Mouse (Mus musculus) hindbrain, embryonic 16.5 days (tissue): ENCODE measurements around the gene Bsg. TPM values are rescaled to one million over a fixed set of nuclear protein-coding genes. Genes with fewer than 3 reads are reported as not detected.
"Not testable (repeated sequence)": the region's sequence is repeated elsewhere in the genome, so short reads cannot be mapped to it uniquely, and the experiment has no call there.

Experiments
- ATAC-seq: fragments of 200-750 bp; cut with Nextera tagmentation; 2 replicates; pipeline ENCODE4 v1.8.0; 2017; ENCODE audit warnings: moderate TSS enrichment, moderate library complexity
- H3K27ac ChIP-seq: fragments of 300-500 bp; sonication (generic); 2 replicates; pipeline ENCODE4 v1.5.1; 2014; ENCODE audit warnings: low read depth, mild to moderate bottlenecking, control low read depth, low read length, moderate library complexity
- H3K27me3 ChIP-seq: fragments of 300-500 bp; sonication (generic); replicated peaks from 2 replicates; pipeline ENCODE4 v1.6.1; 2014; ENCODE audit warnings: low read length; ENCODE audit not compliant: control insufficient read depth, insufficient read depth
- H3K36me3 ChIP-seq: fragments of 300-500 bp; sonication (generic); 2 replicates; pipeline ENCODE4 v1.6.1; 2014; ENCODE audit warnings: mild to moderate bottlenecking, low read length, moderate library complexity, mixed read lengths; ENCODE audit not compliant: control insufficient read depth, insufficient read depth
- H3K4me1 ChIP-seq: fragments of 300-500 bp; sonication (generic); 2 replicates; pipeline ENCODE4 v1.6.1; 2014; ENCODE audit warnings: low read depth, low read length; ENCODE audit not compliant: control insufficient read depth, insufficient read depth
- H3K4me2 ChIP-seq: fragments of 300-500 bp; sonication (generic); 2 replicates; pipeline ENCODE4 v1.6.1; 2014; ENCODE audit warnings: mild to moderate bottlenecking, low read length, control low read depth, moderate library complexity
- H3K4me3 ChIP-seq: fragments of 300-500 bp; sonication (generic); 2 replicates; pipeline ENCODE4 v1.5.1; 2014; ENCODE audit warnings: mild to moderate bottlenecking, low read length, control low read depth, moderate library complexity
- H3K9ac ChIP-seq: fragments of 300-500 bp; sonication (generic); 2 replicates; pipeline ENCODE4 v1.6.1; 2014; ENCODE audit warnings: low read depth, mild to moderate bottlenecking, control low read depth, low read length, moderate library complexity
- H3K9me3 ChIP-seq: fragments of 300-500 bp; sonication (generic); 2 replicates; pipeline ENCODE4 v1.6.1; 2014; ENCODE audit warnings: mild to moderate bottlenecking, low read length, moderate library complexity; ENCODE audit not compliant: control insufficient read depth
- WGBS: fragments of 180-500 bp; shearing (Covaris S2); extraction: QIAGEN DNeasy Blood & Tissue Kit; methylation state at CpG from one replicate; pipeline ENCODE4 v1.1.7; 2014; 5-methylcytosine and 5-hydroxymethylcytosine counted together
- polyA plus RNA-seq: library from polyadenylated mRNA; unstranded; fragments of >200 nt; fragmentation: Nextera tagmentation; extraction: Ambion mirVana; gene quantifications from 2 replicates; pipeline ENCODE4 v1.2.1, GENCODE M21; 2015

Bsg gene
- polyA plus RNA-seq, 1 experiment from 2014 or later = 1,193 TPM

GRCm38 (mm10) chr10:79748496-79748895 lies 44.2 kb downstream of the Bsg start:
- no peaks in the 10 kb centered on the region for H3K27me3 ChIP-seq
- peaks cover 9% of the 10 kb centered on the region for H3K4me1 ChIP-seq
- no peak overlapping the region for H3K27ac ChIP-seq
- no peak for ATAC-seq
- H3K4me2 ChIP-seq = no peak overlapping the region
- no peak overlapping the region for H3K9ac ChIP-seq
- H3K36me3 ChIP-seq = peaks cover 1% of the 10 kb centered on the region; the same call in 1 of the 2 replicates
- WGBS = 78% methylated on average over 6 of the region's 6 CpGs
- no peak overlapping the region for H3K4me3 ChIP-seq
- H3K9me3 ChIP-seq = no peaks in the 10 kb centered on the region

GRCm38 (mm10) chr10:79754856-79755516 lies 50.7 kb downstream of the Bsg start, which contains the start of gene Fgf22:
Gene Fgf22 (plus strand): TSS chr10:79755076.
- peak; percentile 84 for ATAC-seq
- WGBS = 1% methylated on average over 29 of the region's 36 CpGs
- H3K4me1 ChIP-seq = peaks cover 10% of the 10 kb centered on the region
- H3K4me2 ChIP-seq = peak within 1 kb of the TSS; percentile 88
- H3K27ac ChIP-seq = no peak within 1 kb of the TSS
- H3K36me3 ChIP-seq = peaks cover 30% of the 10 kb centered on the region
- no peaks in the 10 kb centered on the region for H3K9me3 ChIP-seq
- H3K4me3 ChIP-seq = peak within 1 kb of the TSS; percentile 52
- no peaks in the 10 kb centered on the region for H3K27me3 ChIP-seq
- peak within 1 kb of the TSS; percentile 65 for H3K9ac ChIP-seq

DNA sequence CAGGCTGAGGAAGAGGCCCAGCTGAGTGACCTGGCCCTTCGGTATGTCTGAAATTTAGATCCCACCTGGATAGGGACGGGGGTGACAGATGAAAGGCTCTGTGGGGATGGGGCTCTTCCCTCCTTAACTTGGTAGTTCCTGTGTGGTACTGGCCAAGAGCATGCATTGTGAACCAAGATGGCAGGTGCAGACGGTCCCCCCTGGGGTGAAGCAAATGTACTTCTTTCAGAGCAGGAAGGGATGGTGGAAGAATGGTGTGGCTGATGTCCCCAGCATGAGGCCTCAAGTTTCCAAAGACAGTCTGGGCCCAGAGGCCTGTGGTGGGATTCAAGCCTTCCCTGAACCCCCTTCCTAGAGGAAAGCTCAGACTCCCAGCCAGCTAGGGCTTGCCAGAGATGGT lies 51.6 kb downstream of the Bsg start:
- Histone ChIP-seq H3K36me3 (peaks cover 34% of the 10 kb centered on the region), H3K9me3 (no peaks in the 10 kb centered on the region), H3K27me3 (no peaks in the 10 kb centered on the region), H3K4me3 (no peak overlapping the region), H3K9ac (no peak overlapping the region), H3K27ac (no peak overlapping the region), H3K4me1 (peaks cover 10% of the 10 kb centered on the region), H3K4me2 (no peak overlapping the region)
- ATAC-seq = no peak
- 84% methylated on average over 3 of the region's 3 CpGs for WGBS

- peaks cover 42% of the 10 kb centered on the region for H3K36me3 ChIP-seq
- WGBS = 89% methylated on average over 23 of the region's 24 CpGs
- H3K4me3 ChIP-seq = no peak overlapping the region
- no peak; the same call in 1 of the 2 replicates for ATAC-seq
- no peaks in the 10 kb centered on the region for H3K27me3 ChIP-seq
- H3K9ac ChIP-seq = no peak overlapping the region
- no peak overlapping the region for H3K27ac ChIP-seq
- H3K4me1 ChIP-seq = peaks cover 10% of the 10 kb centered on the region
- no peaks in the 10 kb centered on the region for H3K9me3 ChIP-seq
- no peak overlapping the region for H3K4me2 ChIP-seq
Observed at GRCm38 (mm10) chr10:79756660-79757059, 52.4 kb downstream of the Bsg start.

DNA sequence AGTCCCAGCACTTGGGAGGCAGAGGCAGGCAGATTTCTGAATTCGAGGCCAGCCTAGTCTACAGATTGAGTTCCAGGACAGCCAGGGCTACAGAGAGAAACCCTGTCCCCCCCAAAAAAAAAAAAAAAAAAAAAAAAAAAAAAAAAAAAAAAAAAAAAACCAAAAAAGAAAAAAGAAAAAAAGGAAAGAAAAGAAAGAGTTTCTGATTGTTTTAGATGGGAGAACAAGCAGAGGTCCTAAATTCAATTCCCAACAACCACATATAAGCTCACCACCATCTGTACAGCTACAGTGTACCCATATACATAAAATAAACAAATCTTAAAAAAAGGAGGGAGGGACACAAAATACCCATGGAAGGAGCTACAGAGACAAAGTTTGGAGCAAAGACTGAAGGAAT lies 55.4 kb downstream of the Bsg start:
- 96% methylated on average over 1 of the region's 1 CpGs for WGBS
- H3K27me3 ChIP-seq, H3K9ac ChIP-seq, ATAC-seq, H3K4me3 ChIP-seq, H3K9me3 ChIP-seq, H3K27ac ChIP-seq, H3K4me2 ChIP-seq: not testable (repeated sequence)
- H3K36me3 ChIP-seq = peaks cover 50% of the 10 kb centered on the region
- peaks cover 18% of the 10 kb centered on the region for H3K4me1 ChIP-seq

GRCm38 (mm10) chr10:79760603-79761143 lies 56.4 kb downstream of the Bsg start:
- no peaks in the 10 kb centered on the region for H3K9me3 ChIP-seq
- H3K27ac ChIP-seq = no peak overlapping the region
- WGBS = 92% methylated on average over 11 of the region's 11 CpGs
- no peak overlapping the region for H3K9ac ChIP-seq
- ATAC-seq = no peak
- no peaks in the 10 kb centered on the region for H3K27me3 ChIP-seq
- peaks cover 18% of the 10 kb centered on the region for H3K4me1 ChIP-seq
- H3K4me3 ChIP-seq = no peak overlapping the region
- no peak overlapping the region for H3K4me2 ChIP-seq
- peaks cover 50% of the 10 kb centered on the region for H3K36me3 ChIP-seq

Other genes with a start within 250 kb of the Bsg start
- gene Vmn2r83, start 235.8 kb upstream of the Bsg start, polyA plus RNA-seq = 0.04 and 0.06 TPM in 2 replicates
- 20.7 and 22.2 TPM in 2 replicates for gene Plpp2, start 170.7 kb upstream of the Bsg start, polyA plus RNA-seq
- 56.5 and 67.4 TPM in 2 replicates for gene Mier2, start 149.3 kb upstream of the Bsg start, polyA plus RNA-seq
- gene Theg, start 117.2 kb upstream of the Bsg start, polyA plus RNA-seq = not detected in 2 replicates
- gene C2cd4c, start 90.5 kb upstream of the Bsg start, polyA plus RNA-seq = 0.62 and 0.70 TPM in 2 replicates
- 13.7 and 27.7 TPM in 2 replicates for gene Shc2, start 66.6 kb upstream of the Bsg start, polyA plus RNA-seq
- 0.37 and 0.89 TPM in 2 replicates for gene Odf3l2, start 58.8 kb upstream of the Bsg start, polyA plus RNA-seq
- gene Madcam1, start 39.9 kb upstream of the Bsg start, polyA plus RNA-seq = 0.99 and 1.5 TPM in 2 replicates
- 107 and 124 TPM in 2 replicates for gene Tpgs1, start 35.1 kb upstream of the Bsg start, polyA plus RNA-seq
- 73.5 and 84.7 TPM in 2 replicates for gene Cdc34, start 22.3 kb upstream of the Bsg start, polyA plus RNA-seq
- 1.7 TPM in 2 replicates for gene Gzmm, start 15.5 kb upstream of the Bsg start, polyA plus RNA-seq
- 1.2 and 1.4 TPM in 2 replicates for gene Hcn2, start 12.1 kb downstream of the Bsg start, polyA plus RNA-seq
- gene Polrmt, start 42.1 kb downstream of the Bsg start, polyA plus RNA-seq = 37.1 and 50.6 TPM in 2 replicates
- gene Fgf22, start 50.6 kb downstream of the Bsg start, polyA plus RNA-seq = 1.9 and 3.1 TPM in 2 replicates
- gene Rnf126, start 62.5 kb downstream of the Bsg start, polyA plus RNA-seq = 74.2 and 101 TPM in 2 replicates
- gene Fstl3, start 72.8 kb downstream of the Bsg start, polyA plus RNA-seq = 2.6 and 3.0 TPM in 2 replicates
- 0.31 TPM in 1 of 2 replicates, not detected in the other for gene Prss57, start 86.5 kb downstream of the Bsg start, polyA plus RNA-seq
- 297 and 309 TPM in 2 replicates for gene Palm, start 89.1 kb downstream of the Bsg start, polyA plus RNA-seq
- 0.46 and 0.59 TPM in 2 replicates for gene Misp, start 116.5 kb downstream of the Bsg start, polyA plus RNA-seq
- gene Ptbp1, start 149.9 kb downstream of the Bsg start, polyA plus RNA-seq = 61.2 and 79.2 TPM in 2 replicates
- gene Prtn3, start 170.0 kb downstream of the Bsg start, polyA plus RNA-seq = 10.4 and 11.2 TPM in 2 replicates
- gene Plppr3, start 170.1 kb downstream of the Bsg start, polyA plus RNA-seq = 387 and 426 TPM in 2 replicates
- gene Elane, start 181.8 kb downstream of the Bsg start, polyA plus RNA-seq = 0.26 and 0.32 TPM in 2 replicates
- not detected in 2 replicates for gene Cfd, start 186.4 kb downstream of the Bsg start, polyA plus RNA-seq
- 48.2 and 53.8 TPM in 2 replicates for gene Med16, start 204.4 kb downstream of the Bsg start, polyA plus RNA-seq
- gene Gm26602, start 206.4 kb downstream of the Bsg start, polyA plus RNA-seq = 1.4 and 18.3 TPM in 2 replicates
- 3.1 and 3.7 TPM in 2 replicates for gene Kiss1r, start 212.5 kb downstream of the Bsg start, polyA plus RNA-seq
- gene R3hdm4, start 216.7 kb downstream of the Bsg start, polyA plus RNA-seq = 293 and 300 TPM in 2 replicates
- 1.6 and 1.7 TPM in 2 replicates for gene Arid3a, start 222.6 kb downstream of the Bsg start, polyA plus RNA-seq